ENCODE assay signal across 8 mouse cellular contexts in the genomic region with DNA sequence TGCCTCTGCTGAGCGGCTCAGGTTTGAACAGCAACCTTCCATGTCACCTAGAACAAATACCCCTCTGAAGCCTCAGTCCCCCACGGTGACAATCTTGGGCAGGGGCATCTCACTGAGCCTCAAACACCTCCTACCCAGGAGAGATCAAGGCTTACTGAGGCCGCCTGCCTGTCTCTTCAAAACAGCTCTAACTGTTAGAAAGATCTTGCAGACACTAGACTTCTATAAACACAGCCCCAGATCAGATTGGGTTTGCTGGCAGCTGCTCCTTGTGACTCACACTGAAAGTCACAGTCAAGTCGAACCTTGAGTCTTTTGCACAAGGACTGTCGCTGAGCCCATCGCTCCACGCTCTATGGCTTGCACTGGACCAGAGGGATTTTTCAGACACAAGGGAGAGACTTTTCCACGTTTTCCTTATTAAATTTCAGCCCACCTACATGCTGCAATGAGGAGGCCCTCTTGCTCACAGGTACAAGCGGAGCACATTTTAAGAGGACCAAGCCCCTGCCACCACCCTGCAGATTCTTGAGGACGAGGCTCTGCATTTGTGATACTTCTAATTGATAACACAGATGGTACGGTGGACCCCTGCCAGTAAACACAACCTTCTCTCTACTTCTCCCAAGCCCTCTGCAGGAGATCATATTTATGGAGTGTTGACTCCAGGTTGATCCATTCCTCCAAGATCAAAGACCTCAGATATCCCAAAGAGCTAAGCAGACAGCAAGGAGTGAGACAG. TPM values are rescaled to one million over a fixed set of nuclear protein-coding genes. Genes with fewer than 3 reads are reported as not detected.
A peak's percentile ranks its signal among the peaks of the same experiment; 100 is the strongest.
DNase-seq lines count a peak whose midpoint lies in the region; ATAC-seq lines count a peak whose summit lies in the region.

No protein-coding gene starts in this region.

- DNase-seq in heart, postnatal 36 days = peak; percentile 4 to 9
- no peak for DNase-seq in heart, adult 9 months (ENCODE audit: low spot score in 2 of 2)
- DNase-seq in adipocyte (ENCODE audit: low spot score) = peak; percentile 28
- peak; percentile 53 to 59 for DNase-seq in cerebellum, postnatal 25 days
- peak; percentile 23 to 36 for DNase-seq in left cerebral cortex, postnatal 10 days (ENCODE audit: extremely low spot score in 1 of 2, low spot score in 2 of 2)
- DNase-seq in embryo, embryonic 10 days (ENCODE audit: low spot score) = no peak
- no peak for DNase-seq in spleen, adult 12 weeks (ENCODE audit: low spot score)

- no peak overlapping the region for H3K4me3 ChIP-seq in heart, embryonic 12.5 days

- H3K27ac ChIP-seq in heart, embryonic 12.5 days (ENCODE audit: poor library complexity, severe bottlenecking) = no peak overlapping the region

- peaks cover 7% of the 10 kb centered on the region for H3K4me1 ChIP-seq in heart, embryonic 12.5 days (replicated peaks)

- intact Hi-C loops in heart, postnatal 36 days (cut with DNase I) = no loop called here
- intact Hi-C loops in left cerebral cortex, postnatal 10 days (cut with DNase I) = loop anchor here (5.0 kb wide), 1 partner anchor 43 kb away; no protein-coding TSS in a partner anchor

- H3K36me3 ChIP-seq in heart, embryonic 12.5 days = no peaks in the 10 kb centered on the region

- WGBS in heart, embryonic 12.5 days = 50% methylated on average over 11 of the region's 11 CpGs

- no peak for ATAC-seq in heart, embryonic 12.5 days (ENCODE audit: insufficient number of reproducible peaks, low FRiP score)

- peaks cover 5% of the 10 kb centered on the region; the same call in 1 of the 2 replicates for H3K27me3 ChIP-seq in heart, embryonic 12.5 days (replicated peaks)

- no peak overlapping the region for H3K9ac ChIP-seq in heart, embryonic 12.5 days

- H3K4me2 ChIP-seq in heart, embryonic 12.5 days = no peak overlapping the region

- H3K9me3 ChIP-seq in heart, embryonic 12.5 days (replicated peaks) = no peaks in the 10 kb centered on the region; the same call in 1 of the 2 replicates

RNA-seq across cellular contexts. Expression of gene Srgap3, which starts 21.7 kb away (rescaled TPM):
- total RNA-seq in heart, postnatal 36 days (2021) = 1 to 10 TPM in 1 of 2 experiments, under 1 TPM in 1; 0.81 to 1.0 TPM
- 100 to 1,000 TPM; 257 to 266 TPM for total RNA-seq in left cerebral cortex, postnatal 10 days (2021)
- 0.63 and 1.2 TPM in 2 replicates for polyA plus RNA-seq in heart, embryonic 12.5 days (2016; fragmentation: Nextera tagmentation; extraction: Ambion mirVana)

Comparison
In these comparisons a context has a peak if more than half of its experiments do, and no peak if none do; other contexts are left out.
1. DNase-seq: peak in heart, postnatal 36 days (2 of 2), adipocyte (single experiment), cerebellum, postnatal 25 days (2 of 2) and left cerebral cortex, postnatal 10 days (2 of 2); none in heart, adult 9 months (0 of 2), embryo, embryonic 10 days (single experiment) and spleen, adult 12 weeks (single experiment).
2. RNA of gene Srgap3, which starts 21.7 kb away (total RNA-seq): 257 to 266 TPM in left cerebral cortex, postnatal 10 days; 0.81 to 1.0 TPM in heart, postnatal 36 days; every median in the first group is over 100 times any median in the second.